13 mouse cellular contexts compared by ENCODE assay signal in the genomic region with DNA sequence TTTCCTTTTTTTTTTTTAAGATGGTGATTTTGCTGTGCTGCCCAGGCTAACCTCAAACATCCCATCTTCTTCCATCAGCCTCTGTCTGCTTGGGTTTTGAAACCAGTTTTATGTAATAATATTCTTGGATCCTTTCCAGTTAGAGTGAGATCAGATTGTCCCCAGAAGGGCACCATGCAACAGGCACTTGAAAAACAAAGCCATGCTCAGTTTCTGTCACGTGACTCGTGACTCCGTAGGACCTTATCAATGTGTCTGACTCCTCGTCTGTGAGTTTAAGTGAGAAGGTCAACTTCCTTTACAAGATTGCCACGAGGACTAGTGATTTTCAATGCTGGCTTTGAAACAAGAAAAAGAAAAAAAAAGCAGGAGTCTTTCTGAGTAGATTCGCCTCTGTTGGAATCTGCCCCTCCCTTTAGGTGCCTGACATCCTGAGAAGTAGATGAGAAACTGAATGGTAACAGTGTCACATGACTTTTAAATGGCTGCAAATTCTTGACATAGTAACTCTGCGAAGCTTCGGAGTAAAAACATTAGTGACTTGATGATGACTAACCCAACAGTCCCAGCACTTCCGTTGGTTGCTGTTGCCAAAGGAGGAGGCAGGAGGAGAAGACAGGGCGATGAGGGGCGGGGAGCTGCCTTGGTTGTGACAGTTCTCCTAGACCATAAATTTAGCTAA. TPM values are rescaled to one million over a fixed set of nuclear protein-coding genes. Genes with fewer than 3 reads are reported as not detected.
DNase-seq lines count a peak whose midpoint lies in the region; ATAC-seq and TF ChIP-seq lines count a peak whose summit lies in the region.
"Had no signal": no experiment of that assay in that cellular context is flagged by ENCODE, and none has a peak within 500 bp of the region (broad histone marks: within the 10 kb centered on the region; RNA-seq: fewer than 3 reads in every experiment).

No protein-coding gene starts in this region.

- 44% methylated on average over 11 of the region's 11 CpGs for WGBS in heart, embryonic 11.5 days (ENCODE audit: insufficient replicate concordance)
- WGBS in lung, postnatal 0 days = 43% methylated on average over 11 of the region's 11 CpGs
- 74% methylated on average over 11 of the region's 11 CpGs for WGBS in hindbrain, embryonic 16.5 days
- WGBS in intestine, postnatal 0 days = 63% methylated on average over 11 of the region's 11 CpGs

- TF ChIP-seq EP300 in lung, postnatal 0 days (IDR thresholded peaks at IDR 0.05) = peak; percentile 51

- 0 out of 2 replicates have a peak, but pooled peaks cover 3% of the 10 kb centered on the region for H3K4me1 ChIP-seq in heart, embryonic 11.5 days (ENCODE audit: control insufficient read depth, insufficient read depth, low read length)
- H3K4me1 ChIP-seq in brown adipose tissue, adult 24 weeks (ENCODE audit: control insufficient read depth, insufficient read depth, insufficient read length, low read length) = no peaks in the 10 kb centered on the region
- no peaks in the 10 kb centered on the region for H3K4me1 ChIP-seq in lung, postnatal 0 days (ENCODE audit: insufficient read depth, low read depth, low read length)
- H3K4me1 ChIP-seq in hindbrain, embryonic 16.5 days (ENCODE audit: control insufficient read depth, insufficient read depth, low read depth, low read length) = no peaks in the 10 kb centered on the region
- H3K4me1 ChIP-seq in intestine, postnatal 0 days (replicated peaks; ENCODE audit: control insufficient read depth, insufficient read depth, low read length) = peaks cover 3% of the 10 kb centered on the region; the same call in 1 of the 2 replicates
- H3K4me1 ChIP-seq: embryonic facial prominence, embryonic 10.5 days; limb, embryonic 15.5 days; neural tube, embryonic 13.5 days had no signal

- H3K27me3 ChIP-seq in heart, embryonic 11.5 days (ENCODE audit: control insufficient read depth, insufficient read depth, low read length) = no peaks in the 10 kb centered on the region
- no peaks in the 10 kb centered on the region for H3K27me3 ChIP-seq in C2C12 (ENCODE audit: control insufficient read depth, insufficient read depth, insufficient read length)
- no peaks in the 10 kb centered on the region for H3K27me3 ChIP-seq in lung, postnatal 0 days (replicated peaks; ENCODE audit: insufficient read depth, low read length)
- no peaks in the 10 kb centered on the region for H3K27me3 ChIP-seq in hindbrain, embryonic 16.5 days (replicated peaks; ENCODE audit: control insufficient read depth, insufficient read depth, low read length)
- H3K27me3 ChIP-seq in intestine, postnatal 0 days (replicated peaks; ENCODE audit: control insufficient read depth, insufficient read depth, low read length) = peaks cover 52% of the 10 kb centered on the region
- H3K27me3 ChIP-seq: limb, embryonic 15.5 days; neural tube, embryonic 13.5 days had no signal

- DNase-seq in heart, postnatal 4 days = no peak
- peak; percentile 66 for DNase-seq in lung, postnatal 0 days (ENCODE audit: low spot score)
- DNase-seq in right cerebral cortex, postnatal 10 days (ENCODE audit: low spot score in 2 of 2) = no peak
- DNase-seq: thymus, postnatal 14 days had no signal

- H3K27ac ChIP-seq in heart, embryonic 11.5 days (ENCODE audit: low read depth, low read length) = no peak overlapping the region
- peak overlapping the region; percentile 19 for H3K27ac ChIP-seq in brown adipose tissue, adult 24 weeks (replicated peaks; ENCODE audit: low read depth, low read length)
- no peak overlapping the region for H3K27ac ChIP-seq in lung, postnatal 0 days (ENCODE audit: low read length)
- H3K27ac ChIP-seq in hindbrain, embryonic 16.5 days (ENCODE audit: low read depth, low read length) = no peak overlapping the region
- H3K27ac ChIP-seq in intestine, postnatal 0 days (ENCODE audit: low read depth, low read length) = no peak overlapping the region
- H3K27ac ChIP-seq: embryonic facial prominence, embryonic 10.5 days; limb, embryonic 15.5 days; neural tube, embryonic 13.5 days had no signal

- H3K4me3 ChIP-seq in heart, embryonic 11.5 days (ENCODE audit: low read depth, low read length) = 0 out of 2 replicates have a peak overlapping the region, but pooled peaks have one; percentile 8
- no peak overlapping the region for H3K4me3 ChIP-seq in C2C12 (ENCODE audit: insufficient read depth, poor library complexity, severe bottlenecking)
- peak overlapping the region; percentile 33; the same call in 1 of the 2 replicates for H3K4me3 ChIP-seq in brown adipose tissue, adult 24 weeks (ENCODE audit: insufficient read depth, low read depth, low read length)
- no peak overlapping the region for H3K4me3 ChIP-seq in lung, postnatal 0 days (ENCODE audit: low read depth, low read length)
- no peak overlapping the region for H3K4me3 ChIP-seq in hindbrain, embryonic 16.5 days (ENCODE audit: low read length)
- H3K4me3 ChIP-seq in intestine, postnatal 0 days (ENCODE audit: low read depth, low read length) = no peak overlapping the region
- H3K4me3 ChIP-seq: embryonic facial prominence, embryonic 10.5 days; limb, embryonic 15.5 days; neural tube, embryonic 13.5 days had no signal

- H3K36me3 ChIP-seq in heart, embryonic 11.5 days (ENCODE audit: control insufficient read depth, insufficient read depth, low read length) = no peaks in the 10 kb centered on the region
- no peaks in the 10 kb centered on the region for H3K36me3 ChIP-seq in C2C12 (ENCODE audit: control insufficient read depth, insufficient read depth)
- no peaks in the 10 kb centered on the region for H3K36me3 ChIP-seq in lung, postnatal 0 days (ENCODE audit: insufficient read depth, low read length)
- H3K36me3 ChIP-seq in hindbrain, embryonic 16.5 days (ENCODE audit: control insufficient read depth, insufficient read depth, low read length) = no peaks in the 10 kb centered on the region
- H3K36me3 ChIP-seq in intestine, postnatal 0 days (ENCODE audit: control insufficient read depth, insufficient read depth) = no peaks in the 10 kb centered on the region
- H3K36me3 ChIP-seq: embryonic facial prominence, embryonic 10.5 days; limb, embryonic 15.5 days; neural tube, embryonic 13.5 days had no signal

- H3ac ChIP-seq in C2C12 (ENCODE audit: control insufficient read depth, insufficient read length, low read depth) = no peak overlapping the region

- no peaks in the 10 kb centered on the region for H3K9me3 ChIP-seq in heart, embryonic 11.5 days (replicated peaks; ENCODE audit: control insufficient read depth, low read length)
- no peaks in the 10 kb centered on the region for H3K9me3 ChIP-seq in lung, postnatal 0 days (ENCODE audit: low read length)
- H3K9me3 ChIP-seq in hindbrain, embryonic 16.5 days (ENCODE audit: control insufficient read depth, low read length) = no peaks in the 10 kb centered on the region
- H3K9me3 ChIP-seq in intestine, postnatal 0 days (ENCODE audit: control insufficient read depth) = no peaks in the 10 kb centered on the region
- H3K9me3 ChIP-seq: embryonic facial prominence, embryonic 10.5 days; limb, embryonic 15.5 days; neural tube, embryonic 13.5 days had no signal

- no peaks in the 10 kb centered on the region for H3K79me3 ChIP-seq in C2C12 (ENCODE audit: low read depth)

- H3K4me2 ChIP-seq in heart, embryonic 11.5 days = peak overlapping the region; percentile 48
- H3K4me2 ChIP-seq in lung, postnatal 0 days (replicated peaks; ENCODE audit: low read depth, low read length) = no peak overlapping the region
- no peak overlapping the region for H3K4me2 ChIP-seq in hindbrain, embryonic 16.5 days (ENCODE audit: low read length)
- no peak overlapping the region for H3K4me2 ChIP-seq in intestine, postnatal 0 days (replicated peaks; ENCODE audit: low read depth)
- H3K4me2 ChIP-seq: limb, embryonic 15.5 days; neural tube, embryonic 13.5 days had no signal

- no peak for ATAC-seq in heart, embryonic 11.5 days (replicated peaks; ENCODE audit: insufficient number of reproducible peaks, low FRiP score, low TSS enrichment)
- peak; percentile 59 for ATAC-seq in lung, postnatal 0 days
- ATAC-seq in hindbrain, embryonic 16.5 days = no peak
- no peak for ATAC-seq in intestine, postnatal 0 days
- ATAC-seq: inflammation-experienced regulatory T-cells, adult 6 months had no signal

- H3K79me2 ChIP-seq in C2C12 (ENCODE audit: control insufficient read depth, insufficient read depth) = no peaks in the 10 kb centered on the region

- H3K9ac ChIP-seq in heart, embryonic 11.5 days (ENCODE audit: low read depth, low read length) = no peak overlapping the region
- no peak overlapping the region for H3K9ac ChIP-seq in lung, postnatal 0 days (replicated peaks; ENCODE audit: low read depth)
- H3K9ac ChIP-seq in hindbrain, embryonic 16.5 days (ENCODE audit: low read depth, low read length) = no peak overlapping the region
- no peak overlapping the region for H3K9ac ChIP-seq in intestine, postnatal 0 days (ENCODE audit: low read depth, low read length)
- H3K9ac ChIP-seq: limb, embryonic 15.5 days; neural tube, embryonic 13.5 days had no signal

- no peak for TF ChIP-seq CTCF in C2C12 (IDR thresholded peaks at IDR 0.05; ENCODE audit: control insufficient read depth, insufficient read depth, insufficient read length)
- no peak for TF ChIP-seq CTCF in lung, postnatal 0 days (IDR thresholded peaks at IDR 0.05)
- TF ChIP-seq CTCF in intestine, postnatal 0 days (IDR thresholded peaks at IDR 0.05; ENCODE audit: low read depth) = no peak

TF ChIP-seq in C2C12, 6 proteins besides CTCF, POLR2A, EP300 and RAD21:
- peak; percentile 64 for TF ChIP-seq MAX (IDR thresholded peaks at IDR 0.05)
- no peak for TF ChIP-seq FOSL1 (IDR thresholded peaks at IDR 0.05; ENCODE audit: insufficient read depth, low read length, poor library complexity, severe bottlenecking)
- peak; percentile 95 for TF ChIP-seq USF1 (IDR thresholded peaks at IDR 0.05; ENCODE audit: low read depth)
TF ChIP-seq in C2C12: peak in this region for 2.

RNA-seq across cellular contexts. Expression of gene Fut8, which starts 21.3 kb away (rescaled TPM):
- 17.1 and 18.6 TPM in 2 replicates for polyA plus RNA-seq in heart, embryonic 11.5 days (2014; fragmentation: Nextera tagmentation; extraction: Ambion mirVana)
- 10 to 100 TPM; 21.9 to 22.3 TPM for total RNA-seq in heart, postnatal 4 days (2021)
- 12.6 TPM for polyA plus RNA-seq in C2C12 (2012; fragmentation: generic; extraction: Trizol)
- polyA plus RNA-seq in brown adipose tissue, adult 24 weeks (2012; ENCODE audit: insufficient read depth, insufficient read length, missing spikeins) = 34.5 and 36.4 TPM in 2 replicates
- polyA plus RNA-seq in lung, postnatal 0 days (2015; fragmentation: Nextera tagmentation; extraction: Ambion mirVana) = 31.4 and 35.9 TPM in 2 replicates
- 62.2 and 64.6 TPM in 2 replicates for polyA plus RNA-seq in hindbrain, embryonic 16.5 days (2015; fragmentation: Nextera tagmentation; extraction: Ambion mirVana)
- 9.1 and 10.1 TPM in 2 replicates for polyA plus RNA-seq in intestine, postnatal 0 days (2015; fragmentation: Nextera tagmentation; extraction: Ambion mirVana)

Comparison
In these comparisons a context has a peak if more than half of its experiments do, and no peak if none do; other contexts are left out.
1. H3K4me3 ChIP-seq: peak in heart, embryonic 11.5 days (single experiment) and brown adipose tissue, adult 24 weeks (single experiment); none in C2C12 (single experiment), lung, postnatal 0 days (single experiment), hindbrain, embryonic 16.5 days (single experiment) and intestine, postnatal 0 days (single experiment).